Mouse (Mus musculus) lung, embryonic 16.5 days (tissue): ENCODE results near the gene Gm17364. TPM values are rescaled to one million over a fixed set of nuclear protein-coding genes. Genes with fewer than 3 reads are reported as not detected.

Experiments
- ATAC-seq: fragments of 200-750 bp; cut with Nextera tagmentation; 2 replicates; pipeline ENCODE4 v1.8.0; 2017; ENCODE audit warnings: low read depth, mild to moderate bottlenecking, moderate library complexity
- H3K27ac ChIP-seq: fragments of 300-500 bp; sonication (generic); 2 replicates; pipeline ENCODE4 v1.5.1; 2014; ENCODE audit warnings: mild to moderate bottlenecking, control low read depth, low read length
- H3K27me3 ChIP-seq: fragments of 300-500 bp; sonication (generic); 2 replicates; pipeline ENCODE4 v1.6.1; 2014; ENCODE audit warnings: low read depth, low read length, mixed read lengths; ENCODE audit not compliant: control insufficient read depth, insufficient read depth
- H3K36me3 ChIP-seq: fragments of 300-500 bp; sonication (generic); 2 replicates; pipeline ENCODE4 v1.6.1; 2014; ENCODE audit warnings: low read length; ENCODE audit not compliant: control insufficient read depth, insufficient read depth
- H3K4me1 ChIP-seq: fragments of 300-500 bp; sonication (generic); replicated peaks from 2 replicates; pipeline ENCODE4 v1.6.1; 2014; ENCODE audit warnings: low read length, mixed read lengths; ENCODE audit not compliant: control insufficient read depth, insufficient read depth
- H3K4me2 ChIP-seq: fragments of 300-500 bp; sonication (generic); 2 replicates; pipeline ENCODE4 v1.6.1; 2014; ENCODE audit warnings: low read depth, low read length, control low read depth
- H3K4me3 ChIP-seq: fragments of 300-500 bp; sonication (generic); 2 replicates; pipeline ENCODE4 v1.5.1; 2014; ENCODE audit warnings: mild to moderate bottlenecking, low read length, control low read depth
- H3K9ac ChIP-seq: fragments of 300-500 bp; sonication (generic); 2 replicates; pipeline ENCODE4 v1.6.1; 2014; ENCODE audit warnings: low read length, control low read depth
- H3K9me3 ChIP-seq: fragments of 300-500 bp; sonication (generic); 2 replicates; pipeline ENCODE4 v1.6.1; 2016; ENCODE audit warnings: low read length; ENCODE audit not compliant: control insufficient read depth
- WGBS: fragments of 180-500 bp; shearing (Covaris S2); extraction: QIAGEN DNeasy Blood & Tissue Kit; methylation state at CpG from one replicate; pipeline ENCODE4 v1.1.7; 2014; 5-methylcytosine and 5-hydroxymethylcytosine counted together
- polyA plus RNA-seq: library from polyadenylated mRNA; unstranded; fragments of >200 nt; fragmentation: Nextera tagmentation; extraction: Ambion mirVana; gene quantifications from 2 replicates; pipeline ENCODE4 v1.2.1, GENCODE M21; 2015

Gene Gm17364
- polyA plus RNA-seq, 1 experiment from 2014 or later: not detected

GRCm38 (mm10) chr13:41231389-41231983 is 42.3 kb downstream of the Gm17364 start:
- Histone ChIP-seq H3K4me3 (no peak overlapping the region), H3K27me3 (no peaks in the 10 kb centered on the region), H3K27ac (no peak overlapping the region), H3K9ac (no peak overlapping the region), H3K4me1 (no peaks in the 10 kb centered on the region), H3K9me3 (no peaks in the 10 kb centered on the region), H3K36me3 (no peaks in the 10 kb centered on the region), H3K4me2 (no peak overlapping the region)
- WGBS: 75% methylated on average over 12 of the region's 12 CpGs
- ATAC-seq: no peak

- no peaks in the 10 kb centered on the region for H3K27me3 ChIP-seq
Observed at GRCm38 (mm10) chr13:41230256-41230655, 43.5 kb downstream of the Gm17364 start.

GRCm38 (mm10) chr13:41228060-41228459 is 45.7 kb downstream of the Gm17364 start:
- no peaks in the 10 kb centered on the region for H3K9me3 ChIP-seq
- 75% methylated on average over 5 of the region's 5 CpGs for WGBS
- no peak overlapping the region for H3K4me3 ChIP-seq
- no peak overlapping the region for H3K9ac ChIP-seq
- ATAC-seq: no peak
- no peak overlapping the region for H3K4me2 ChIP-seq
- H3K4me1 ChIP-seq: no peaks in the 10 kb centered on the region
- H3K27ac ChIP-seq: no peak overlapping the region
- no peaks in the 10 kb centered on the region for H3K27me3 ChIP-seq
- no peaks in the 10 kb centered on the region for H3K36me3 ChIP-seq

More at GRCm38 (mm10) chr13:41230256-41230655, 43.5 kb downstream of the Gm17364 start:
- Histone ChIP-seq H3K36me3 (no peaks in the 10 kb centered on the region), H3K9ac (no peak overlapping the region), H3K27ac (no peak overlapping the region), H3K4me3 (no peak overlapping the region), H3K4me2 (no peak overlapping the region), H3K9me3 (no peaks in the 10 kb centered on the region), H3K4me1 (no peaks in the 10 kb centered on the region)
- WGBS: 80% methylated on average over 4 of the region's 5 CpGs
- no peak for ATAC-seq

GRCm38 (mm10) chr13:41226513-41226912 is 47.3 kb downstream of the Gm17364 start:
- H3K9me3 ChIP-seq: no peaks in the 10 kb centered on the region
- WGBS: 33% methylated on average over 5 of the region's 5 CpGs
- no peaks in the 10 kb centered on the region for H3K27me3 ChIP-seq
- H3K4me1 ChIP-seq: no peaks in the 10 kb centered on the region
- ATAC-seq: no peak
- no peak overlapping the region for H3K4me2 ChIP-seq
- no peaks in the 10 kb centered on the region for H3K36me3 ChIP-seq
- H3K27ac ChIP-seq: no peak overlapping the region
- no peak overlapping the region for H3K9ac ChIP-seq
- H3K4me3 ChIP-seq: no peak overlapping the region

Other genes with a start within 250 kb of the Gm17364 start
- 2.4 and 2.5 TPM in 2 replicates for gene Mak, start 194.3 kb downstream of the Gm17364 start, polyA plus RNA-seq
- not detected in 2 replicates for gene Gcm2, start 162.9 kb downstream of the Gm17364 start, polyA plus RNA-seq
- gene Sycp2l, start 159.7 kb downstream of the Gm17364 start, polyA plus RNA-seq: not detected in 2 replicates
- gene Elovl2, start 53.6 kb downstream of the Gm17364 start, polyA plus RNA-seq: 3.5 and 3.6 TPM in 2 replicates
- gene Smim13, start 24.1 kb downstream of the Gm17364 start, polyA plus RNA-seq: 12.4 and 13.2 TPM in 2 replicates
- 76.1 and 77.6 TPM in 2 replicates for gene Nedd9, start 213.4 kb upstream of the Gm17364 start, polyA plus RNA-seq